Mouse (Mus musculus): ENCODE measurements around the gene Rab10. TPM values are rescaled to one million over a fixed set of nuclear protein-coding genes. Genes with fewer than 3 reads are reported as not detected.
A peak's percentile ranks its signal among the peaks of the same experiment; 100 is the strongest.

The Rab10 gene
- polyA plus RNA-seq, 1 experiment from 2014 or later, result 176 TPM

DNA sequence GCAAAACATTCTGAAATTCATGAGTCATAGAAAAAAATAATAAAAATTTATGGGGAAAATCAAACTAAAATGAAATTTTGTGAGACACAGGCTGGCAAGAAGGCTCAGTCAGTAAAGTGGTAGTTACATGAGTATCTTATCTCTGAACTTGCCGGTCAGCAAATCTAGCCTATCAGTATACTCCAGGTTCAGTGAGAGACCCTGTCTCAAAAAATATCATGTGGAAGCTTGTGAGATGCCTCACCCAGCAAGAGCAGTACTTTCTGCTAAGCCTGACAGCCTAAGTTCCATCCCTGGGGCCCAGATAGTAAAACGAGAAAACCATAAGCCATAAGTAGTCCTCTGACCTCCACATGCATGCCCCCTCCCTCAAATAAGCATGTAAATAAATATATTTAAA, 44.6 kb downstream of the Rab10 start:
- Histone ChIP-seq H3K9me3 (ENCODE audit: control insufficient read depth, low read length) (no peaks in the 10 kb centered on the region), H3K27me3 (ENCODE audit: control insufficient read depth, insufficient read depth, low read length) (no peaks in the 10 kb centered on the region), H3K4me3 (replicated peaks; ENCODE audit: low read depth, low read length) (no peak overlapping the region), H3K36me3 (ENCODE audit: control insufficient read depth, insufficient read depth, low read length) (peaks cover 14% of the 10 kb centered on the region), H3K27ac (replicated peaks; ENCODE audit: low read depth, low read length) (no peak overlapping the region), H3K4me1 (ENCODE audit: control insufficient read depth, insufficient read depth, low read length) (no peaks in the 10 kb centered on the region), H3K4me2 (ENCODE audit: low read length) (no peak overlapping the region), H3K9ac (replicated peaks; ENCODE audit: low read length) (no peak overlapping the region)
- no peak for ATAC-seq (ENCODE audit: low FRiP score, low TSS enrichment)
- no peak for DNase-seq
- 99% methylated on average over 2 of the region's 2 CpGs for WGBS

DNA sequence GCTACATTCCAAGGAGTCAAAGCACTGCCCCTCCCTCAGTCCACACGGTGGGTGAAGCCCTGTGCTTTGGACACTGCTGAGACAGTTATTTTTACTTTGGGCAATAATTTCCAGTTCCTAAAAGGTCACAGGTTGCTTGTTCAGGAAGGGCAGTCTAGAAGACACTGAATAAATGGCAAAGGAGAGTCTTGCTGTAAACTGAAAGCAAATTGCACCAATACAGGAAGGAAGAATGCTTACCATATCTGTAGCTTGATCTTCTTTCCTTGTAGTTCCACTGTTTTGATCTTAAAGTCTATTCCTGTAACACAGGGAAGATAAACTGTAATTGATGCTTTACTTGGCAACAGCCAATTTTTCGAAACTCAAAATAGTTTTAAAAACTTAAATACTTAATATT, 45.3 kb downstream of the Rab10 start:
- Histone ChIP-seq H3K36me3 (ENCODE audit: control insufficient read depth, insufficient read depth, low read length) (peaks cover 14% of the 10 kb centered on the region), H3K4me3 (replicated peaks; ENCODE audit: low read depth, low read length) (no peak overlapping the region), H3K4me1 (ENCODE audit: control insufficient read depth, insufficient read depth, low read length) (no peaks in the 10 kb centered on the region), H3K27ac (replicated peaks; ENCODE audit: low read depth, low read length) (no peak overlapping the region), H3K9me3 (ENCODE audit: control insufficient read depth, low read length) (no peaks in the 10 kb centered on the region), H3K4me2 (ENCODE audit: low read length) (no peak overlapping the region), H3K9ac (replicated peaks; ENCODE audit: low read length) (no peak overlapping the region), H3K27me3 (ENCODE audit: control insufficient read depth, insufficient read depth, low read length) (no peaks in the 10 kb centered on the region)
- no peak for ATAC-seq (ENCODE audit: low FRiP score, low TSS enrichment)
- no peak for DNase-seq
- 89% methylated on average over 2 of the region's 2 CpGs for WGBS

DNA sequence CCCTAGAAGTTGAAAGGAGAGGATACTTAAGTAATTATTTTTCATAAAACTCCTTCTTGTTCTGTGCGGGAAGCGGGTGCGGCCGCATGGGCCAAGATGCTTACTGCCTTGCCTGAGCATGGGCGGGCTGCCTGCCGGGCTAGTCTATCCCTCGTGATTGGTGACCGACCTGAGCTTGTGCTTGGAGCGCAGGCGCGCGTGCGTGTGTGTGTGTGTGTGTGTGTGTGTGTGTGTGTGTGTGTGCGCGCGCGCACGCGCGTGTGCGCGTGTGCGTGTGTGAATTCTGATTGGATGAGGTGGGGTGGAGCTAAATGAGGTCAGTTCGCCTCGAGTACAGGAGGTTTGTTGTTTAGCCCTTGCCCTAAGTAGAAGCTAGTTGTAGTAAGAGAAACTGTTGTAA, 48.2 kb downstream of the Rab10 start:
- Histone ChIP-seq H3K27ac (replicated peaks; ENCODE audit: low read depth, low read length) (no peak overlapping the region), H3K9me3 (ENCODE audit: control insufficient read depth, low read length) (no peaks in the 10 kb centered on the region), H3K9ac (replicated peaks; ENCODE audit: low read length) (no peak overlapping the region), H3K4me3 (replicated peaks; ENCODE audit: low read depth, low read length) (no peak overlapping the region), H3K4me1 (ENCODE audit: control insufficient read depth, insufficient read depth, low read length) (no peaks in the 10 kb centered on the region), H3K4me2 (ENCODE audit: low read length) (no peak overlapping the region), H3K27me3 (ENCODE audit: control insufficient read depth, insufficient read depth, low read length) (no peaks in the 10 kb centered on the region), H3K36me3 (ENCODE audit: control insufficient read depth, insufficient read depth, low read length) (peaks cover 17% of the 10 kb centered on the region)
- 99% methylated on average over 25 of the region's 25 CpGs for WGBS
- ATAC-seq (ENCODE audit: low FRiP score, low TSS enrichment), result no peak
- no peak for DNase-seq

DNA sequence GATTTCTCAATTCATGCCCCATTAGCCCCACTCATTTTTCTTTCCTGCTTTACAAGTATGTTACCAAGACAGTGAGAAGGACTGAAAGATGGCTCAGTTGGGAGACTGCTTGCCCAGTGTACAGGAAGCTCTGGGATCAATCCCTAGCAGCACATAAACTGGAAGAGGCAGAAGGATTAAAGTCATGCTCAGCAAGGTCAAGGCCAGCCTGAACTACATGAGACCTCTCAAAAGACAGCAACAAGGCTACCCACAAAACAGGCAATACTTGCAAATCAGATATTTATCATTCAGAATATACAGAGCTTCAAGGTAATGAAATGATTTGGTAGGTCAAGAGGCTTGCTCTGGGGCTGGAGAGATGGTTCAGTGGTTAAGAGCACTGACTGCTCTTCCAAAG, 53.8 kb downstream of the Rab10 start:
- Histone ChIP-seq H3K4me1 (ENCODE audit: control insufficient read depth, insufficient read depth, low read length) (no peaks in the 10 kb centered on the region), H3K9ac (replicated peaks; ENCODE audit: low read length) (no peak overlapping the region), H3K4me3 (replicated peaks; ENCODE audit: low read depth, low read length) (no peak overlapping the region), H3K4me2 (ENCODE audit: low read length) (no peak overlapping the region), H3K9me3 (ENCODE audit: control insufficient read depth, low read length) (no peaks in the 10 kb centered on the region), H3K36me3 (ENCODE audit: control insufficient read depth, insufficient read depth, low read length) (peaks cover 36% of the 10 kb centered on the region), H3K27ac (replicated peaks; ENCODE audit: low read depth, low read length) (no peak overlapping the region), H3K27me3 (ENCODE audit: control insufficient read depth, insufficient read depth, low read length) (no peaks in the 10 kb centered on the region)
- ATAC-seq (ENCODE audit: low FRiP score, low TSS enrichment) (no peak), DNase-seq (no peak)

DNA sequence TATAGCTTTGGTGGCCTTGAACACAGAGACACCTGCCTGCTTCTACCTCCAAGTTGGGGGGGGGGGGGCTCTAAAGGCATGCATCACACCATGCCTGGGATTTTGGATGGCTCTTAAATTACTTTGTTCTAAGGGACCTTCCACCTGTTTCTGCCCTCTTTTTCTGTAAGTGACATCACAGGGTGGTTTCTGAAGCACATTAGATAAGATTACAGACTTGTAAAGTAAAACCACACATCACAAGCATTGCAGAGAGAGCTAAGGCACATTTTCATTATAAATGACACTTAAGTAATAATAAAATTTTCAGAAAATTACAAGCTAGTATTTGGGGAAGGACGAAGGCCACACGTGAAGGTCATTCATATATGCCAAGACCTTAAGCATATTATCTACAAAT, 54.3 kb downstream of the Rab10 start:
- no peak overlapping the region for H3K4me3 ChIP-seq (replicated peaks; ENCODE audit: low read depth, low read length)
- DNase-seq, result no peak
- H3K9ac ChIP-seq (replicated peaks; ENCODE audit: low read length), result no peak overlapping the region
- H3K4me2 ChIP-seq (ENCODE audit: low read length), result no peak overlapping the region
- H3K36me3 ChIP-seq (ENCODE audit: control insufficient read depth, insufficient read depth, low read length), result peaks cover 35% of the 10 kb centered on the region
- H3K27ac ChIP-seq (replicated peaks; ENCODE audit: low read depth, low read length), result no peak overlapping the region
- 98% methylated on average over 2 of the region's 2 CpGs for whole genome bisulfite sequencing
- H3K27me3 ChIP-seq (ENCODE audit: control insufficient read depth, insufficient read depth, low read length), result no peaks in the 10 kb centered on the region
- no peaks in the 10 kb centered on the region for H3K4me1 ChIP-seq (ENCODE audit: control insufficient read depth, insufficient read depth, low read length)
- ATAC-seq (ENCODE audit: low FRiP score, low TSS enrichment), result no peak
- no peaks in the 10 kb centered on the region for H3K9me3 ChIP-seq (ENCODE audit: control insufficient read depth, low read length)

DNA sequence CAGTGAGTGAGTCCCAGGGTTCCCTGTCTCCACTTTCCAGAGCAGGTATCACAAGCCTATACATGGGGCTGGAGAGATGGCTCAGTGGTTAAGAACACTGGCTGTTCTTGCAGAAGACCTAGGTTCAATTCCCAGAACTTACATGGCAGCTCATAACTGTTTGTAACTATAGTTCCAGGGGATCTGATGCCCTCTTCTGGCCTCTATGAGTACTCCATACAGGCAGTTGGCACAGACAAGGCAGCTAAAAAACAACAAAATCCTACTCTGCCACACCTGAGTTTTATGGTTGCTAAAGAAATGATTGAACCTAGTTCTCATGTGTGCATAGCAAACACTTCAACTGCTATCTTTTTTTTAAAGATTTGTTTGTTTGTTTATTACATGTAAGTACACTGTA, 56.2 kb downstream of the Rab10 start:
- no peak overlapping the region for H3K27ac ChIP-seq (replicated peaks; ENCODE audit: low read depth, low read length)
- DNase-seq, result no peak
- H3K27me3 ChIP-seq (ENCODE audit: control insufficient read depth, insufficient read depth, low read length), result no peaks in the 10 kb centered on the region
- H3K4me2 ChIP-seq (ENCODE audit: low read length), result no peak overlapping the region
- ATAC-seq (ENCODE audit: low FRiP score, low TSS enrichment), result no peak
- H3K4me1 ChIP-seq (ENCODE audit: control insufficient read depth, insufficient read depth, low read length), result no peaks in the 10 kb centered on the region
- H3K9me3 ChIP-seq (ENCODE audit: control insufficient read depth, low read length), result no peaks in the 10 kb centered on the region
- H3K36me3 ChIP-seq (ENCODE audit: control insufficient read depth, insufficient read depth, low read length), result peaks cover 48% of the 10 kb centered on the region
- H3K9ac ChIP-seq (replicated peaks; ENCODE audit: low read length), result no peak overlapping the region
- no peak overlapping the region for H3K4me3 ChIP-seq (replicated peaks; ENCODE audit: low read depth, low read length)

DNA sequence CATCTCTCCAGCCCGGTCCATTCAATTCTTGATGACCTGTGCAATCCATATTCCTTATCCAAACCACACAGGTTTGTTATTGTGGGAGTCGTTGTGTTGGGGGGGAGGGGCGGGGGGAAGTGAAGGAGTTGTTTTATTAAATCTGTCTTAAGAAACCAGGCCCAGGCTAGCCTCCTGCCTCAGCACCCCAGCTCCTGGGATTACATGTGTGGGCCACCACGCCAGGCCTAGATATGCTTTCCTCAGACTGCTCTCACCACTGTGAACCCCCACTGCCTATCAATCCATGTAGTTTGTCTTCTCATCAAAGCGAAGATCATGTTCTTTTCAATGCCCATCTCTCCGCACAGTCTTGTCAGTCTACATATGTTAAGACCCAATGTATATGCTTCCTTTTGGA, 63.7 kb downstream of the Rab10 start:
- Histone ChIP-seq H3K4me1 (ENCODE audit: control insufficient read depth, insufficient read depth, low read length) (no peaks in the 10 kb centered on the region), H3K36me3 (ENCODE audit: control insufficient read depth, insufficient read depth, low read length) (peaks cover 24% of the 10 kb centered on the region), H3K9ac (replicated peaks; ENCODE audit: low read length) (no peak overlapping the region), H3K27me3 (ENCODE audit: control insufficient read depth, insufficient read depth, low read length) (no peaks in the 10 kb centered on the region), H3K4me2 (ENCODE audit: low read length) (no peak overlapping the region), H3K4me3 (replicated peaks; ENCODE audit: low read depth, low read length) (no peak overlapping the region), H3K9me3 (ENCODE audit: control insufficient read depth, low read length) (no peaks in the 10 kb centered on the region), H3K27ac (replicated peaks; ENCODE audit: low read depth, low read length) (no peak overlapping the region)
- WGBS, result 97% methylated on average over 6 of the region's 6 CpGs
- ATAC-seq (ENCODE audit: low FRiP score, low TSS enrichment), result no peak
- DNase-seq, result no peak

DNA sequence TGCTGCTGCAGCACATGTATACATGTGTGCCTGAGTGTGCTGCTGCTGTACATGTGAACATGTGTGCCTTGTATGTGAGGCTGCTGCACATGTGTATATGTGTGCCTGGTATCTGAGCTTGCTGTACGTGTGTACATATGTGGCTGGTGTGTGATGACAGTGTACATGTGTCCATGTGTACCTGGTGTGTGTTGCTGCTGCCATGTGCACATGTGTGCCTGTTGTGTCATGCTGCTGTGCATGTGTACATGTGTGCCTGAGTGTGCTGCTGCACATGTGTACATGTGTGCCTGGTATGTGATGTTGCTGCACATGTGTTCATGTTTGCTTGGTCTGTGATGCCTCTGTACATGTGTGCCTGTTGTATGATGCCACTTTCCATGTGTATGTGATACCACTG, 70.2 kb downstream of the Rab10 start:
- Histone ChIP-seq H3K27me3 (ENCODE audit: control insufficient read depth, insufficient read depth, low read length) (no peaks in the 10 kb centered on the region), H3K9me3 (ENCODE audit: control insufficient read depth, low read length) (no peaks in the 10 kb centered on the region), H3K4me3 (replicated peaks; ENCODE audit: low read depth, low read length) (no peak overlapping the region), H3K36me3 (ENCODE audit: control insufficient read depth, insufficient read depth, low read length) (peaks cover 29% of the 10 kb centered on the region), H3K4me2 (ENCODE audit: low read length) (no peak overlapping the region), H3K9ac (replicated peaks; ENCODE audit: low read length) (no peak overlapping the region), H3K27ac (replicated peaks; ENCODE audit: low read depth, low read length) (no peak overlapping the region), H3K4me1 (ENCODE audit: control insufficient read depth, insufficient read depth, low read length) (peaks cover 4% of the 10 kb centered on the region; the same call in 1 of the 2 replicates)
- WGBS, result 100% methylated on average over 1 of the region's 1 CpGs
- ATAC-seq (ENCODE audit: low FRiP score, low TSS enrichment), result no peak
- no peak for DNase-seq

DNA sequence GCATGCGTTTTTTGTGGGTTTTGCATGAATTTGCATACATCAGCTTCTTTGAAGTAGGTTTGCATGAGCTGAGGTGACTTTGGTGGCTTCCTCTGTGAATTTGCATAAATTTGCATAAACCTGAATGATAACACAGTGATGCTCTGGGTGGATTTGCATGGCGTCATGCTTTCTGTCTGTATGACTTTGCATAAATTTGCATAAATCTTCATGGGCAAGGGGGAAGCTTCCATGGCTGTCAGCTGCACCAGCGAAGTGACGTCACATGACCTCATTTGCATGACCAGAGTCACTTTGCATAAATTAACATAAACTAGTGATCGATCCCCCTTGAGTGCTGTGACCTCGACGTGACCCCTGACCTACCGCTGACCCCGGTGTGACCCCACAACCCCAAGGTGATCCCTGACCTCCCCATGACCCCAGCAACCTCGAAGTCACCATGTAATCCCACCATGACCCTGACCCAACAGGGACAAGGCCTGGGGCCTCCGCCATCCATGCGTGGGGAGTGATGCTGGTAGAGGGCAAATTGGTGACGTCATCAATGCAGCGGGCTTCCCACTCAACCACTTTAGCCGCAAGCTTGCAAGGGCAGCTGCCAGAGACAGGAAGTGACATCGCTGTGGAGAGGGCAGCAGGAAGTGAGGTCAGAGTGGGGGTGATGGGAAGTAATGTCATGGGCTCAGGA, 71.3 kb downstream of the Rab10 start:
- Histone ChIP-seq H3K4me1 (ENCODE audit: control insufficient read depth, insufficient read depth, low read length) (peaks cover 4% of the 10 kb centered on the region; the same call in 1 of the 2 replicates), H3K27ac (replicated peaks; ENCODE audit: low read depth, low read length) (no peak overlapping the region), H3K9ac (replicated peaks; ENCODE audit: low read length) (no peak overlapping the region), H3K9me3 (ENCODE audit: control insufficient read depth, low read length) (no peaks in the 10 kb centered on the region), H3K36me3 (ENCODE audit: control insufficient read depth, insufficient read depth, low read length) (peaks cover 29% of the 10 kb centered on the region), H3K4me3 (replicated peaks; ENCODE audit: low read depth, low read length) (no peak overlapping the region), H3K27me3 (ENCODE audit: control insufficient read depth, insufficient read depth, low read length) (no peaks in the 10 kb centered on the region), H3K4me2 (ENCODE audit: low read length) (no peak overlapping the region)
- ATAC-seq (ENCODE audit: low FRiP score, low TSS enrichment) (no peak), DNase-seq (peak; percentile 71)
- WGBS, result 77% methylated on average over 16 of the region's 16 CpGs
